Mouse (Mus musculus) left cerebral cortex, adult 9 months (tissue): ENCODE data around the gene Crxos.
A peak's percentile ranks its signal among the peaks of the same experiment; 100 is the strongest.
"Not testable (repeated sequence)": the region's sequence is repeated elsewhere in the genome, so short reads cannot be mapped to it uniquely, and the experiment has no call there.

ENCODE experiments used
- DNase-seq, 2 experiments: peaks; one replicate each; pipeline ENCODE4 v3.0.0; 2022; ENCODE audit warnings: low spot score in 2 of 2

Crxos gene

GRCm38 (mm10) chr7:15882317-15882716, at the start of gene Crxos:
Gene Crxos, plus strand, starts transcription at chr7:15882617.
- DNase-seq, result no peak

GRCm38 (mm10) chr7:15839578-15839977, 42.8 kb upstream of the Crxos start, which contains the start of gene Obox6:
Gene Obox6, minus strand, starts transcription at chr7:15839678.
- no peak for DNase-seq

GRCm38 (mm10) chr7:15859657-15860056, 22.8 kb upstream of the Crxos start:
- no peak for DNase-seq

- DNase-seq, result no peak
These were observed 18.3 kb upstream of the Crxos start for GRCm38 (mm10) chr7:15864104-15864503.

- no peak for DNase-seq
These were observed 2.7 kb upstream of the Crxos start, which contains the start of gene Crx for GRCm38 (mm10) chr7:15879756-15880155. Gene Crx, minus strand, starts transcription at chr7:15879968.

- DNase-seq, result no peak
These were observed 1.0 kb upstream of the Crxos start for GRCm38 (mm10) chr7:15881388-15881787.

GRCm38 (mm10) chr7:15881831-15882230, 586 bp upstream of the Crxos start:
- no peak for DNase-seq

GRCm38 (mm10) chr7:15884127-15884526, 1.7 kb downstream of the Crxos start:
- DNase-seq, result no peak

- no peak for DNase-seq
These were observed 11.8 kb downstream of the Crxos start for GRCm38 (mm10) chr7:15894251-15894650.

- no peak for DNase-seq
These were observed 19.1 kb downstream of the Crxos start for GRCm38 (mm10) chr7:15901366-15902048.

- no peak for DNase-seq
These were observed 23.4 kb downstream of the Crxos start for GRCm38 (mm10) chr7:15905861-15906260.

- DNase-seq, result no peak
These were observed 24.2 kb downstream of the Crxos start for GRCm38 (mm10) chr7:15906602-15907001.

GRCm38 (mm10) chr7:15907971-15908590, 25.7 kb downstream of the Crxos start:
- DNase-seq, result no peak

GRCm38 (mm10) chr7:15910521-15910920, 28.1 kb downstream of the Crxos start:
- DNase-seq, result no peak

GRCm38 (mm10) chr7:15912183-15912582, 29.8 kb downstream of the Crxos start:
- peak in 1 of 2 experiments; percentile 68 for DNase-seq

- DNase-seq, result no peak
These were observed 31.8 kb downstream of the Crxos start for GRCm38 (mm10) chr7:15914252-15914651.

GRCm38 (mm10) chr7:15914751-15915150, 32.3 kb downstream of the Crxos start:
- DNase-seq, result no peak

- DNase-seq, result not testable (repeated sequence)
These were observed 33.3 kb downstream of the Crxos start for GRCm38 (mm10) chr7:15915695-15916094.

- DNase-seq, result no peak
These were observed 33.8 kb downstream of the Crxos start for GRCm38 (mm10) chr7:15916134-15916723.

- DNase-seq, result no peak
These were observed 34.6 kb downstream of the Crxos start for GRCm38 (mm10) chr7:15916996-15917395.

GRCm38 (mm10) chr7:15918371-15918770, 36.0 kb downstream of the Crxos start:
- no peak for DNase-seq

- no peak for DNase-seq
These were observed 37.5 kb downstream of the Crxos start for GRCm38 (mm10) chr7:15919947-15920346.

- no peak for DNase-seq
These were observed 38.3 kb downstream of the Crxos start for GRCm38 (mm10) chr7:15920645-15921190.
